Mouse (Mus musculus) myocyte (in vitro differentiated cells): Measurements from ENCODE around the gene Hacd4.

Source experiments
- CEBPB ChIP-seq: IDR thresholded peaks from 2 replicates; pipeline ENCODE4 v1.6.1; 2011; ENCODE audit warnings: mild to moderate bottlenecking, moderate library complexity; ENCODE audit not compliant: poor library complexity, insufficient read depth, severe bottlenecking
- MAX ChIP-seq: IDR thresholded peaks from one replicate; pipeline ENCODE4 v1.6.1; 2011; ENCODE audit warnings: low read depth, mild to moderate bottlenecking, control low read depth
- POLR2A ChIP-seq: IDR thresholded peaks from one replicate; pipeline ENCODE4 v1.6.1; 2011; ENCODE audit warnings: low read depth, mild to moderate bottlenecking, control low read depth, moderate library complexity; ENCODE audit not compliant: insufficient read length
- TCF3 ChIP-seq: IDR thresholded peaks from one replicate; pipeline ENCODE4 v1.6.1; 2011; ENCODE audit warnings: low read depth, control low read depth; ENCODE audit not compliant: insufficient read length
- USF1 ChIP-seq: IDR thresholded peaks from one replicate; pipeline ENCODE4 v1.6.1; 2011; ENCODE audit warnings: low read depth, mild to moderate bottlenecking, control low read depth, moderate library complexity

DNA sequence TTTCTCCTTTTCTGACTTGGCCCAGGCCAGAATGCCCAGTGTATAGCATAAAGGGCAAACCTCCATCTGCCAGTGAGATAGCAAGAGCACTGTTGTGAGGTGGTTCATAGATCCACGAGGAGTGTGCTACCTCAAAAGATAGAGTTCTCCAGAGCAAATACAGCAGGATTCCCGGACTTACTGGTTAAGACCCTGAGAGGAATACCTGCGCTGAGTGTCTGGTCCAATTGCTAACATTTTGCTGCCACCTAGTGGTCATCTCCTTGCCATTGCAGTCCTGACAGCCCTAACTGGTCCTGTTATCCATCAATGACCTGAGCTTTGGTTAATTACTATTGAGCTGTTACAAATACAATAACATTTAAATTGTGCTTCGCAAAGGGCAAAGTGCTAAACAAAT, 87.8 kb downstream of the Hacd4 start:
- TF ChIP-seq MAX (no peak), POLR2A (no peak), CEBPB (no peak), USF1 (no peak), TCF3 (no peak)
